Mouse (Mus musculus): Measurements from ENCODE around the gene 1700074P13Rik. TPM values are rescaled to one million over a fixed set of nuclear protein-coding genes. Genes with fewer than 3 reads are reported as not detected.
"Not testable (repeated sequence)": the region's sequence is repeated elsewhere in the genome, so short reads cannot be mapped to it uniquely, and the experiment has no call there.

1700074P13Rik gene
- total RNA-seq (2021), result not detected
- long read RNA-seq, experiment 1, result 0 reads
- long read RNA-seq, experiment 2, result 0 reads

DNA sequence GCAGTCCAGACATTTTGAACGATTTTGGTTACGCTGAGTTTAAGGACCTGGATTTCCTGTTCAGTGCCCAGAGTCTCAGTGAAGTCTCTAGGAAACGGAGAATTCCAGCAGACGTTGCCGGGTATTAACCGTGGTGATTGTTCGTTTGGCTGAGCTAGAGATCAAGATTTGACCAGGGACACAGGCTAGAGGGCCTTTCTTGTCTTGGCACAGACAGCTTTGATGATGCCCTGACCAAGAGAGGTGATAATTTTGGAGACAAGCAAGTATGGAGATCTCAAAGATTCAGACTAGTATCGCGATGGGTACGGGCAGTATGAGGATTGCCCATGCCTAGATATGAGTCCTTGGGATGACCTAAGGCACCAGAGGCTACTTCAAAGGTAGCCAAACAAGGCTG, at the start of gene 1700074P13Rik:
Gene 1700074P13Rik (minus strand): TSS at position 101 of the 400 bp plus-strand sequence.
- DNase-seq, result no peak

DNA sequence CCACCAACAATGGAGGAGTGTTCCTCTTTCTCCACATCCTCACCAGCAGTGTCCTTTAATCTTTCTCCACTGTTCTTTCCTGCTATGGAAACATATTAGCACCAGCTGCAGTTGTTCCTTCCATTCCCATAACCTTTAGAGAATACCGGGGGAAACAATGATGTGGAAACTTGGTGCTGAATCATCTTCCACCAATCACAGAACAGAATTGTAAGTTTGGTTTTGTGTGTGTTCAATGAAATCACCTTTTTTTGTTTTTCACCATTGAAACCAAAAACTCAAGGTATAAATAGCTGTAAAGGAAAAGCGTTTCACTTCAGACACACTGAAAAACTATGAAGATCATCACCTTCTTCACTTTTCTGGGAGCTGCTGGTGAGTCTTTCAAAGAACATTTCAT, 24.1 kb upstream of the 1700074P13Rik start, which contains the start of gene 1810009J06Rik:
Gene 1810009J06Rik (plus strand): TSS at position 301 of the 400 bp plus-strand sequence.
- not testable (repeated sequence) for DNase-seq

DNA sequence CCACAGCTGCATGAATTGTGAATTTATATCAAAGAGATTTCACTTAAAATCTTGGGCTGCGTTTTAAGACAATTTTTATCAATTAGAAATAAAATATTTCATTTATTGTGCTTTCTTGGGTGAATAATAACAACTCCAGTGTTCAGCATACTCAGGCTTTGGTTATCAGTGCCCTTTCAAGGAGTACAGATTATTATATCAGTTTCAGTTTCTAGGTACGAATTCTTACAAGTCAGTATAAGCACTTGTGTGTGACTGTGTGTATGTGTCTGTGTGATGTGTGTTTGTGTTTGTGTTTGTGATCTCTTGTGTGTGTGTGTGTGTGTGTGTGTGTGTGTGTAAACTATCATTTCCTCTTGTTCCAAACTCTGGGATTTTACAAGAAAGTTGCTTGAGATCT, 13.4 kb upstream of the 1700074P13Rik start:
- no peak for DNase-seq

DNA sequence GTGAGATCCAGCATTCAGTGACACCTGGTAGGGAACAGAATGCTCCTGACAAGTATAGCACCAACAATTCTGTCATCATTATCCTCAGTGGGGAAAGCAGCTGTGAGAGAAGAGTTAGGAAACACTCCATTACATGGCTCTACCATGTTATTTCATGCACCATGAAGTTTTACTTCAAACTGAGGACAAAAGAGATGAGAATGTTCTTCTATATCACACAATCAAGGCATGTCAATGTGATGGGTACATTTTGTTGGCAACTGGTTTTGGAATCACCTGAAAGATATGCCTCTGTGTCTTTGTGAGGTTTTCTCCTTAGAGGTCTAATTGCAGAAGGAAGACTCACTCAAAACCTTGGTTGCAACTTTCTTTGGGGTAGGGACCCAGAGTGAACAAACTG, 11.4 kb upstream of the 1700074P13Rik start, which contains the start of gene Gm4744:
Gene Gm4744 (minus strand): TSS at position 101 of the 400 bp plus-strand sequence.
- no peak for DNase-seq

DNA sequence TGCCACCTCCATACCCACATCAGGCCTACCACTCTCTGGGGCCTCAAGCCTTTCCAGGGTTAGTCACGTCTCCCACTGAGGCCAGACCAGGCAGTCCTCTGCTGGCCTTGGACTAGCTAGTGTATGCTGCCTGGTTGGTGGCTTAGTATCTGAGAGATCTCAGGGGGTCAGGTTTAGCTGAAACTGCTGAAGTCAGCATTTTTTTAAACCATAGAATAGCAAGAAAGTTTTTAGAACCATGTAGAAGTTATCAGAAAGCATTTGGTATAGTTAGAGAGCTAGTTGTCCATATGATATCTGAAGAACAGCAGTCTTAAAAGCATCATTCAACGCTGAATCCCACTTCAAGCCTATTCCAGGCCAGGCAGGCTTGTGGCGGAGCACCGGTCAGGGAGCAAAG, 20.4 kb downstream of the 1700074P13Rik start:
- no peak for DNase-seq

DNA sequence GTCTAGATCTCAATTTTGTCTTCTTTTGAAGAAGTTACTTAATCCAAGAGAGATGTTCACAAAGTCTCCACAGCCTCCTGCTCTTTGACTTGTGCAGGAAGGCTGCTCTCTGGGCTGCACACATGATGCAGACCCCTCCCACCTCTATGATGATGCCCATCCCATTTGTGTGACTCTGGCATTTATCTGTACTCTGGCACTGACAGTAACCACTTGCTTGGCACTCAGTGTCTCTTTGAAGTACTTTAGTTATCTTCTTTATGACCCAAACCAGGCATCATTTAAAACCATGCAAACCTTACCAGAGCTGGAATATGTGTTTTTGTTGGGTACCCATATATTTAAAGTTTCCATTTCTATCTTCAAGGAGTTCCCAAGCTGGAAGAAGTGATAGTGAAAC, 40.1 kb downstream of the 1700074P13Rik start, which contains the start of gene Prss58:
Gene Prss58 (minus strand): TSS at position 101 of the 400 bp plus-strand sequence.
- no peak for DNase-seq

DNA sequence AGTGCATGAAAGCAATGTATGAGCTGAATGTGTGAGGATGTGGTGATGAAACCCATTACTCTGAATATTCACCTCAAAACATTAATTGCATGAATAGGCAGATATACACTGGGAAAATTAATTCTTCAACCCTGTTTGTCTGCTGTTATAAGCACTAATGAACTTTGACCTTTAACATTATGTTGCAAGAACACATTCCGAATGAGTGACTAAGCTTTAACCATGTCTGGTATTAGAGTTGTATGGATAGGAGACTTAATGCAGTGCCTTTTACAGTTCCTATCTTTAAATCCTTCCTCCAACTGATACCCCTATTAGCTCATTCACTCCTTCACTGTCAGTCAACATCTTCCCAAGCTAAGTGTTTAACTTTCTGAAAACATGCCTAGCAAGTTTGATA, 45.6 kb downstream of the 1700074P13Rik start:
- DNase-seq, result no peak

DNA sequence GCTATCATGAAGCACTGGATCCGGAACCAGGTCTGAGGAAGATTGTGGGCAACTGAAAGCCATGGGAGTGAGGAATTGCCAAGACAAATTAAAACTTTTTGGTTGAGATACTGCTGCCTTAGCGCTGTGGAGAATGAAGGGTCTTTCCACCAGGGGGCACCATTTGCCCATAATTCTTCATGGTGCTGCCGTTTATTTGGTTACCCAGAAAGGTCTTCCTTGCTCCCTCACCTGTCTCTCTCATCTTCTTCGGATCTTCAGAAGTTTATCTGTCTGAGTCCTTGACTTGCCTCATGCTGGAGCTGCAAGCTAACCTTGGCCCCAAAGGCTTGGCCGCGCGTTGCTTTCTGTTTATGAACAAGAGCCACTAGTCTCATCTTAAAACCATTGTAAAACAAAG, 46.8 kb downstream of the 1700074P13Rik start:
- DNase-seq, result peak; percentile 44 to 60

DNA sequence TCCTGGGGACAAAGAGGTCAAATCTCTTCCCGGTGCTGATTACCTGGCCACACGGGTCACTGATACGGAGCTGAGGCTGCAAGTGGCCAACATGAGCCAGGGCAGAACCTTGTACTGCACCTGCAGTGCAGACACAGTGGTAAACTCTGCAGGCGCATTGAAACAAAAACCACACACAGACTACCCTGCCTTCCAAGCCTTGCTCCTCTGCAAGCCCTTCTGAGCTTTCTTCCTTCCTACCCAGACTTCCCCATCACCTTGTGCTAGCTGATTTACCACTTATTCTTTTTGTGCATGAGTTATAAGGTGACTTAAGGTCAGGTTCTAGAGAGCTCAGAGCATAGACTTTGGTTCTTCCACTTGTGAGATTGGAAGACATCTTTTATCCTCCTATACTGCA, 48.6 kb downstream of the 1700074P13Rik start:
- DNase-seq, result no peak

DNA sequence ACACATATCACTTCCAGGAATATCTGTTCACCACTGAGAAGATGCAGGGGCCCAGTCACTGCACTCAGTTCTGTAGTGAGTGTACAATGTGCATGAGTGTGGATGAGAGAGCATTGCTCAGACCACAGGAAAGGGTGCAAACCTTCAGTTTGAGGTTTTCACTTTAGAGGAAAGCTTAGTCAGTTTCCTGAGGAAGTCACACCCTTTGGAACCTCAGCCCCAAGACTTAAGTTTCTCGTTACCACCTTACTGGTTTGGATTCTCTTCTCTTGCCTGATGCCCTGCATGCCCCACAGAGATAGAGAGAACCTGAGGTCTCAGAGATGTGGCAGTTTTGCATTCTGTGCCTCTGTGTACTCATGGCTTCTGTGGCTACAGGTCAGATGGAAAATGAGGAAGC, 49.4 kb downstream of the 1700074P13Rik start:
- no peak for DNase-seq

DNA sequence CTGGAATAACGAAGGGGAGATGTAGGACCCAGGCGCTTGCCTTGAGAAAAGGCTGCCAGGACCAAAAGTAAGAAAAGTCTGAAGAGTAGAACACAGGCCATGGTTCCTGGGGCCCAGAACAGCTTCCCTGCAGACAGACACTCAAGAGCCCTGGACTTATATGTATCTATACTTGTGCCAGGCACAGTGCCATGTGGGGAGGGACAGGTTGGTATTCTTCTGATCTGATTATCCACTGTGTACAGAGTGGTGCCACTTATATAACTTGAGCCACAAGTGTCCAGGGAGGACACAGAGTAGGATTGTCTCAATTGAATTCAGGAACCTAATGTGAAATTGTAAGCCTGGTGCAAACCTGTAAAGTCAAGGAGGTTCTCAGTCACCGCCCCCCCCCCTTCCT, 53.0 kb downstream of the 1700074P13Rik start, which contains the start of gene Moxd2:
Gene Moxd2 (minus strand): TSS at position 101 of the 400 bp plus-strand sequence.
- no peak for DNase-seq

Other genes with a start within 250 kb of the 1700074P13Rik start
- not detected for gene Moxd2, start 53.1 kb downstream of the 1700074P13Rik start, total RNA-seq (2021)
- not detected for gene Prss58, start 40.2 kb downstream of the 1700074P13Rik start, total RNA-seq (2021)
- gene Gm4744, start 11.3 kb upstream of the 1700074P13Rik start, total RNA-seq (2021), result not detected
- not detected for gene 1810009J06Rik, start 24.2 kb upstream of the 1700074P13Rik start, total RNA-seq (2021)
- not detected for gene Gm2663, start 58.9 kb upstream of the 1700074P13Rik start, total RNA-seq (2021)
- gene 2210010C04Rik, start 95.0 kb upstream of the 1700074P13Rik start, total RNA-seq (2021), result not detected

All from adrenal gland, postnatal 36 days (tissue).